27 mouse cellular contexts compared by ENCODE assay signal in genomic region chr11:44417403-44417802, GRCm38 (mm10). TPM values are rescaled to one million over a fixed set of nuclear protein-coding genes. Genes with fewer than 3 reads are reported as not detected.
A peak's percentile ranks its signal among the peaks of the same experiment; 100 is the strongest.
DNase-seq lines count a peak whose midpoint lies in the region; ATAC-seq and TF ChIP-seq lines count a peak whose summit lies in the region.
"Had no signal": no experiment of that assay in that cellular context is flagged by ENCODE, and none has a peak within 500 bp of the region (broad histone marks: within the 10 kb centered on the region; RNA-seq: fewer than 3 reads in every experiment).

No protein-coding gene starts in this region.

- no peaks in the 10 kb centered on the region; a peak in 1 of 4 replicates for H3K27me3 ChIP-seq in MEL (ENCODE audit: control insufficient read depth in 1 of 2, insufficient read depth in 2 of 2, low read length in 2 of 2)
- no peaks in the 10 kb centered on the region for H3K27me3 ChIP-seq in hindbrain, embryonic 16.5 days (replicated peaks; ENCODE audit: control insufficient read depth, insufficient read depth, low read length)
- H3K27me3 ChIP-seq: hindbrain, embryonic 15.5 days had no signal

- no peak overlapping the region for H3K4me2 ChIP-seq in hindbrain, embryonic 16.5 days (ENCODE audit: low read length)
- H3K4me2 ChIP-seq: heart, embryonic 12.5 days; hindbrain, embryonic 15.5 days had no signal

- H3K9me3 ChIP-seq in MEL (replicated peaks; ENCODE audit: insufficient read depth, low read length) = no peaks in the 10 kb centered on the region
- H3K9me3 ChIP-seq in hindbrain, embryonic 16.5 days (ENCODE audit: control insufficient read depth, low read length) = no peaks in the 10 kb centered on the region
- H3K9me3 ChIP-seq: embryonic facial prominence, embryonic 10.5 days; G1E; heart, embryonic 12.5 days; hindbrain, embryonic 15.5 days had no signal

- H3K79me2 ChIP-seq in MEL (ENCODE audit: control insufficient read depth, insufficient read depth, low read length, poor library complexity) = no peaks in the 10 kb centered on the region

- ATAC-seq in hematopoietic stem cell, adult 5-6 weeks (replicated peaks in 1 of 2; ENCODE audit: insufficient read depth in 1 of 2, low FRiP score in 2 of 2, low TSS enrichment in 1 of 2, low read depth in 1 of 2, poor library complexity in 2 of 2, severe bottlenecking in 2 of 2) = peak; percentile 62 to 74; a peak in 3 of 4 replicates
- 0 out of 2 replicates have a peak, but pooled peaks have one; percentile 17 for ATAC-seq in neutrophil, adult 5-6 weeks (ENCODE audit: extremely low read depth, insufficient number of reproducible peaks, low FRiP score, poor library complexity, severe bottlenecking)
- ATAC-seq in hindbrain, embryonic 16.5 days = no peak
- ATAC-seq: activated CD4-positive, CD25-positive, alpha-beta regulatory T cell, adult 4 months; forebrain, embryonic 14.5 days; inflammation-experienced regulatory T-cells, adult 6 months; intestine, postnatal 0 days; Patski had no signal

- 80% methylated on average over 1 of the region's 1 CpGs for WGBS in hindbrain, embryonic 16.5 days

- TF ChIP-seq RAD21 in MEL (IDR thresholded peaks at IDR 0.05; ENCODE audit: low read depth, low read length) = no peak

- no peak overlapping the region for H3K4me3 ChIP-seq in MEL (ENCODE audit: control insufficient read depth in 1 of 2, insufficient read depth in 1 of 2, low read depth in 2 of 2, low read length in 2 of 2)
- H3K4me3 ChIP-seq in hindbrain, embryonic 16.5 days (ENCODE audit: low read length) = no peak overlapping the region
- H3K4me3 ChIP-seq: embryonic facial prominence, embryonic 10.5 days; heart, adult 2 months; heart, embryonic 12.5 days; hindbrain, embryonic 15.5 days had no signal

- H3K9ac ChIP-seq in MEL (ENCODE audit: control insufficient read depth, low read depth, low read length, poor library complexity, severe bottlenecking) = no peak overlapping the region
- H3K9ac ChIP-seq in hindbrain, embryonic 16.5 days (ENCODE audit: low read depth, low read length) = no peak overlapping the region
- H3K9ac ChIP-seq: heart, embryonic 12.5 days; hindbrain, embryonic 15.5 days had no signal

- DNase-seq in heart, adult 11 months = peak; percentile 84
- DNase-seq in heart, adult 9 months (ENCODE audit: low spot score in 2 of 2) = no peak
- peak; percentile 14 for DNase-seq in MEL (ENCODE audit: low read depth, low spot score)
- DNase-seq in MN1 (ENCODE audit: low spot score) = no peak
- DNase-seq in lung, postnatal 25 days (ENCODE audit: low spot score) = no peak
- DNase-seq: adrenal gland, adult 2 months; cerebellum, adult 11-12 months; cerebellum, adult 9-10 months; cerebellum, postnatal 25 days; gastrocnemius, postnatal 36 days; heart, adult 2 months had no signal

- no peak for TF ChIP-seq EP300 in MEL (IDR thresholded peaks at IDR 0.05; ENCODE audit: low read depth in 1 of 2, low read length in 2 of 2)

- H3K36me3 ChIP-seq in MEL (ENCODE audit: control insufficient read depth in 1 of 2, insufficient read depth in 2 of 2, low read length in 2 of 2) = no peaks in the 10 kb centered on the region
- no peaks in the 10 kb centered on the region for H3K36me3 ChIP-seq in hindbrain, embryonic 16.5 days (ENCODE audit: control insufficient read depth, insufficient read depth, low read length)
- H3K36me3 ChIP-seq: embryonic facial prominence, embryonic 10.5 days; G1E; heart, embryonic 12.5 days; hindbrain, embryonic 15.5 days had no signal

- no peak for TF ChIP-seq POLR2A in MEL (IDR thresholded peaks at IDR 0.05; ENCODE audit: control insufficient read depth in 1 of 2, insufficient read depth in 1 of 2, low read depth in 1 of 2, low read length in 2 of 2, poor library complexity in 1 of 2)

- no peak for TF ChIP-seq CTCF in MEL (IDR thresholded peaks at IDR 0.05 in 2 of 3, conservative IDR thresholded peaks at IDR 0.05 in 1 of 3; ENCODE audit: control insufficient read depth in 1 of 3, insufficient read depth in 1 of 3, low read depth in 2 of 3, low read length in 3 of 3, poor library complexity in 1 of 3, severe bottlenecking in 1 of 3)

- no peak overlapping the region for H3K27ac ChIP-seq in MEL (ENCODE audit: control insufficient read depth, low read depth, low read length)
- no peak overlapping the region for H3K27ac ChIP-seq in hindbrain, embryonic 16.5 days (ENCODE audit: low read depth, low read length)
- H3K27ac ChIP-seq: embryonic facial prominence, embryonic 10.5 days; heart, adult 2 months; hindbrain, embryonic 15.5 days had no signal

- no peaks in the 10 kb centered on the region for H3K4me1 ChIP-seq in MEL (ENCODE audit: control insufficient read depth in 1 of 2, insufficient read depth in 2 of 2, low read length in 2 of 2)
- no peaks in the 10 kb centered on the region for H3K4me1 ChIP-seq in hindbrain, embryonic 16.5 days (ENCODE audit: control insufficient read depth, insufficient read depth, low read depth, low read length)
- H3K4me1 ChIP-seq: heart, embryonic 12.5 days; hindbrain, embryonic 15.5 days had no signal

TF ChIP-seq in MEL, 35 proteins besides CTCF, POLR2A, EP300 and RAD21:
- TF ChIP-seq E2F4 (IDR thresholded peaks at IDR 0.05; ENCODE audit: borderline replicate concordance, low read depth, low read length) = no peak

RNA-seq across cellular contexts. Expression of gene Il12b, which starts 17.5 kb away (rescaled TPM):
- total RNA-seq in MEL (2012; rRNA removed) = not detected in 2 replicates
- polyA plus RNA-seq in MEL (2012; ENCODE audit: insufficient read depth in 1 of 2, insufficient read length in 2 of 2, low read depth in 1 of 2, low replicate concordance in 2 of 2, missing spikeins in 1 of 2) = not detected
- not detected in 2 replicates for total RNA-seq in hematopoietic stem cell, adult 5-6 weeks (2017)
- total RNA-seq in neutrophil, adult 5-6 weeks (2017) = not detected in 2 replicates
- polyA plus RNA-seq in hindbrain, embryonic 16.5 days (2015; fragmentation: Nextera tagmentation; extraction: Ambion mirVana) = not detected in 2 replicates
- total RNA-seq: adrenal gland, adult 2 months; G1E; gastrocnemius, adult 8-10 months; gastrocnemius, postnatal 36 days; heart, adult 2 months; heart, postnatal 25 days had no signal
- polyA plus RNA-seq: activated CD4-positive, CD25-positive, alpha-beta regulatory T cell, adult 4 months; adrenal gland, adult 2 months; embryonic facial prominence, embryonic 10.5 days; forebrain, embryonic 14.5 days; G1E; heart, adult 2 months; heart, embryonic 16.5 days; hindbrain, embryonic 11.5 days; hindbrain, embryonic 15.5 days; intestine, postnatal 0 days; Patski had no signal

RNA-seq across cellular contexts. Expression of gene Ublcp1, which starts 52.9 kb away (rescaled TPM):
- total RNA-seq in MEL (2012; rRNA removed) = 18.8 and 21.1 TPM in 2 replicates
- polyA plus RNA-seq in MEL (2012; ENCODE audit: insufficient read depth in 1 of 2, insufficient read length in 2 of 2, low read depth in 1 of 2, low replicate concordance in 2 of 2, missing spikeins in 1 of 2) = 10 to 100 TPM in 1 of 2 experiments, not detected in 1; 22.2 TPM
- total RNA-seq in hematopoietic stem cell, adult 5-6 weeks (2017) = 11.6 and 13.4 TPM in 2 replicates
- total RNA-seq in neutrophil, adult 5-6 weeks (2017) = 117 and 129 TPM in 2 replicates
- 57.2 and 60.6 TPM in 2 replicates for polyA plus RNA-seq in hindbrain, embryonic 16.5 days (2015; fragmentation: Nextera tagmentation; extraction: Ambion mirVana)

Comparison
In these comparisons a context has a peak if more than half of its experiments do, and no peak if none do; other contexts are left out.
1. DNase-seq: peak in heart, adult 11 months (single experiment) and MEL (single experiment); none in heart, adult 9 months (0 of 2), MN1 (single experiment) and lung, postnatal 25 days (single experiment).